Mouse (Mus musculus) T-helper 17 cell (primary cell): ENCODE data around the gene Hmgcr.

Experiments
- in situ Hi-C, 2 experiments: fragments of 300-600 bp; cut with MboI, MseI; formaldehyde crosslinking; loops; 1 replicate in 1 of 2; 2 replicates in 1 of 2; pipeline ENCODE4 v1.15.1; 2025; ENCODE audit warnings: high pct_unique_total_duplicates in 2 of 2

The Hmgcr gene

GRCm38 (mm10) chr13:96670406-96671077, at the start of gene Hmgcr:
Gene Hmgcr (minus strand): TSS chr13:96670936.
- in situ Hi-C loops = loop anchor here in 1 of 2 experiments (25.0 kb wide), 1 partner anchor 1592 kb away; the partner anchor contains the start of genes Ankra2 and Utp15

- in situ Hi-C loops = no loop called here
Measured at GRCm38 (mm10) chr13:96720003-96720402, 49.3 kb upstream of the Hmgcr start.

- in situ Hi-C loops = no loop called here
Measured at GRCm38 (mm10) chr13:96717821-96718220, 47.1 kb upstream of the Hmgcr start.

GRCm38 (mm10) chr13:96716311-96716710, 45.6 kb upstream of the Hmgcr start:
- in situ Hi-C loops = no loop called here

GRCm38 (mm10) chr13:96709269-96710233, 38.8 kb upstream of the Hmgcr start:
- in situ Hi-C loops = no loop called here

GRCm38 (mm10) chr13:96702567-96703278, 32.0 kb upstream of the Hmgcr start:
- in situ Hi-C loops = no loop called here

GRCm38 (mm10) chr13:96697805-96698586, 27.3 kb upstream of the Hmgcr start:
- in situ Hi-C loops = no loop called here

- in situ Hi-C loops = no loop called here
Measured at GRCm38 (mm10) chr13:96695428-96695827, 24.7 kb upstream of the Hmgcr start.

GRCm38 (mm10) chr13:96689901-96690300, 19.2 kb upstream of the Hmgcr start:
- in situ Hi-C loops = no loop called here

- in situ Hi-C loops = no loop called here
Measured at GRCm38 (mm10) chr13:96687261-96687660, 16.5 kb upstream of the Hmgcr start.

- in situ Hi-C loops = no loop called here
Measured at GRCm38 (mm10) chr13:96684779-96685178, 14.0 kb upstream of the Hmgcr start.

- in situ Hi-C loops = no loop called here
Measured at GRCm38 (mm10) chr13:96681088-96681620, 10.4 kb upstream of the Hmgcr start.

GRCm38 (mm10) chr13:96680163-96681087, 9.7 kb upstream of the Hmgcr start:
- in situ Hi-C loops = no loop called here

- in situ Hi-C loops = no loop called here
Measured at GRCm38 (mm10) chr13:96678616-96679015, 7.9 kb upstream of the Hmgcr start.

- in situ Hi-C loops = no loop called here
Measured at GRCm38 (mm10) chr13:96677071-96677470, 6.3 kb upstream of the Hmgcr start.

- in situ Hi-C loops = no loop called here
Measured at GRCm38 (mm10) chr13:96675756-96676155, 5.0 kb upstream of the Hmgcr start.

GRCm38 (mm10) chr13:96673817-96674216, 3.1 kb upstream of the Hmgcr start:
- in situ Hi-C loops = loop anchor here in 1 of 2 experiments (25.0 kb wide), 1 partner anchor 1588 kb away; the partner anchor contains the start of genes Ankra2 and Utp15

- in situ Hi-C loops = loop anchor here in 1 of 2 experiments (25.0 kb wide), 1 partner anchor 1590 kb away; the partner anchor contains the start of genes Ankra2 and Utp15
Measured at GRCm38 (mm10) chr13:96672276-96672675, 1.5 kb upstream of the Hmgcr start.

- in situ Hi-C loops = loop anchor here in 1 of 2 experiments (25.0 kb wide), 1 partner anchor 1590 kb away; the partner anchor contains the start of genes Ankra2 and Utp15
Measured at GRCm38 (mm10) chr13:96671906-96672234, 1.1 kb upstream of the Hmgcr start.
